Mouse (Mus musculus) stomach, embryonic 14.5 days (tissue): ENCODE measurements around the gene Meltf. TPM values are rescaled to one million over a fixed set of nuclear protein-coding genes. Genes with fewer than 3 reads are reported as not detected.
A peak's percentile ranks its signal among the peaks of the same experiment; 100 is the strongest.

Experiments used
- ATAC-seq: fragments of 200-750 bp; cut with Nextera tagmentation; 2 replicates; pipeline ENCODE4 v1.8.0; 2017; ENCODE audit warnings: low read depth, moderate TSS enrichment; ENCODE audit not compliant: insufficient number of reproducible peaks, insufficient read depth, low FRiP score
- H3K27ac ChIP-seq: fragments of 300-500 bp; sonication (generic); 2 replicates; pipeline ENCODE4 v1.5.1; 2014; ENCODE audit warnings: mild to moderate bottlenecking, low read length, moderate library complexity, mixed read lengths
- H3K27me3 ChIP-seq: fragments of 300-500 bp; sonication (generic); 2 replicates; pipeline ENCODE4 v1.6.1; 2014; ENCODE audit warnings: low read length, control low read depth, mixed read lengths; ENCODE audit not compliant: control insufficient read depth, insufficient read depth
- H3K36me3 ChIP-seq: fragments of 300-500 bp; sonication (generic); 2 replicates; pipeline ENCODE4 v1.6.1; 2014; ENCODE audit warnings: mild to moderate bottlenecking, control low read depth, low read length, moderate library complexity, mixed read lengths; ENCODE audit not compliant: control insufficient read depth, insufficient read depth
- H3K4me1 ChIP-seq: fragments of 300-500 bp; sonication (generic); 2 replicates; pipeline ENCODE4 v1.6.1; 2014; ENCODE audit warnings: low read length, control low read depth, mixed read lengths; ENCODE audit not compliant: control insufficient read depth, insufficient read depth
- H3K4me2 ChIP-seq: fragments of 300-500 bp; sonication (generic); replicated peaks from 2 replicates; pipeline ENCODE4 v1.6.1; 2014; ENCODE audit warnings: low read depth, low read length, control low read depth
- H3K4me3 ChIP-seq: fragments of 300-500 bp; sonication (generic); 2 replicates; pipeline ENCODE4 v1.5.1; 2014; ENCODE audit warnings: low read depth, low read length, control low read depth
- H3K9ac ChIP-seq: fragments of 300-500 bp; sonication (generic); replicated peaks from 2 replicates; pipeline ENCODE4 v1.6.1; 2014; ENCODE audit warnings: low read depth, mild to moderate bottlenecking, control low read depth, low read length, moderate library complexity, mixed read lengths
- H3K9me3 ChIP-seq: fragments of 300-500 bp; sonication (generic); 2 replicates; pipeline ENCODE4 v1.6.1; 2016; ENCODE audit warnings: low read depth, low read length, control low read depth; ENCODE audit not compliant: control insufficient read depth
- WGBS: fragments of 180-500 bp; shearing (Covaris S2); extraction: QIAGEN DNeasy Blood & Tissue Kit; methylation state at CpG from one replicate; pipeline ENCODE4 v1.1.7; 2014; 5-methylcytosine and 5-hydroxymethylcytosine counted together
- polyA plus RNA-seq: library from polyadenylated mRNA; unstranded; fragments of >200 nt; fragmentation: Nextera tagmentation; extraction: Ambion mirVana; gene quantifications from 2 replicates; pipeline ENCODE4 v1.2.1, GENCODE M21; 2014

The Meltf gene
- polyA plus RNA-seq, 1 experiment from 2014 or later = 0.06 TPM

- Histone ChIP-seq H3K4me2 (peak overlapping the region; percentile 43), H3K27ac (no peak overlapping the region), H3K9me3 (no peaks in the 10 kb centered on the region), H3K27me3 (peaks cover 17% of the 10 kb centered on the region), H3K36me3 (no peaks in the 10 kb centered on the region), H3K4me3 (peak overlapping the region; percentile 17; the same call in 1 of the 2 replicates), H3K4me1 (peaks cover 11% of the 10 kb centered on the region), H3K9ac (no peak overlapping the region)
- ATAC-seq = no peak
- WGBS = 25% methylated on average over 13 of the region's 13 CpGs
Observed at GRCm38 (mm10) chr16:31934550-31935010, 56.0 kb downstream of the Meltf start.

- Histone ChIP-seq H3K9me3 (no peaks in the 10 kb centered on the region), H3K36me3 (no peaks in the 10 kb centered on the region), H3K4me3 (peak overlapping the region; percentile 17; the same call in 1 of the 2 replicates), H3K27me3 (peaks cover 17% of the 10 kb centered on the region), H3K4me2 (peak overlapping the region; percentile 43), H3K9ac (no peak overlapping the region), H3K4me1 (peaks cover 11% of the 10 kb centered on the region), H3K27ac (no peak overlapping the region)
- WGBS = 6% methylated on average over 36 of the region's 36 CpGs
- no peak for ATAC-seq
Observed at GRCm38 (mm10) chr16:31935091-31935979, 56.7 kb downstream of the Meltf start.

- ATAC-seq = no peak
- Histone ChIP-seq H3K4me3 (no peak overlapping the region), H3K27me3 (peaks cover 17% of the 10 kb centered on the region), H3K4me2 (no peak overlapping the region), H3K4me1 (peaks cover 11% of the 10 kb centered on the region), H3K36me3 (no peaks in the 10 kb centered on the region), H3K9me3 (no peaks in the 10 kb centered on the region), H3K9ac (no peak overlapping the region), H3K27ac (no peak overlapping the region)
- 86% methylated on average over 4 of the region's 4 CpGs for WGBS
Observed at GRCm38 (mm10) chr16:31936568-31936967, 58.0 kb downstream of the Meltf start.

- no peak overlapping the region for H3K27ac ChIP-seq
- 73% methylated on average over 6 of the region's 6 CpGs for WGBS
- ATAC-seq = no peak
Observed at GRCm38 (mm10) chr16:31938856-31939255, 60.2 kb downstream of the Meltf start.

GRCm38 (mm10) chr16:31940586-31940985 is 62.0 kb downstream of the Meltf start:
- no peak overlapping the region for H3K9ac ChIP-seq
- H3K27me3 ChIP-seq = peaks cover 2% of the 10 kb centered on the region; the same call in 1 of the 2 replicates
- H3K36me3 ChIP-seq = peaks cover under 1% of the 10 kb centered on the region; the same call in 1 of the 2 replicates
- H3K4me3 ChIP-seq = no peak overlapping the region
- H3K27ac ChIP-seq = no peak overlapping the region
- ATAC-seq = no peak
- no peaks in the 10 kb centered on the region for H3K4me1 ChIP-seq
- no peak overlapping the region for H3K4me2 ChIP-seq
- WGBS = 55% methylated on average over 2 of the region's 2 CpGs
- H3K9me3 ChIP-seq = no peaks in the 10 kb centered on the region

More at GRCm38 (mm10) chr16:31938856-31939255, 60.2 kb downstream of the Meltf start:
- Histone ChIP-seq H3K9ac (no peak overlapping the region), H3K27me3 (peaks cover 14% of the 10 kb centered on the region), H3K9me3 (no peaks in the 10 kb centered on the region), H3K4me3 (no peak overlapping the region), H3K4me1 (peaks cover 3% of the 10 kb centered on the region; the same call in 1 of the 2 replicates), H3K4me2 (no peak overlapping the region), H3K36me3 (no peaks in the 10 kb centered on the region)

- H3K4me2 ChIP-seq = no peak overlapping the region
- no peaks in the 10 kb centered on the region for H3K9me3 ChIP-seq
- 4% methylated on average over 10 of the region's 10 CpGs for WGBS
- no peak overlapping the region for H3K4me3 ChIP-seq
- peak; percentile 19; the same call in 1 of the 2 replicates for ATAC-seq
- H3K27me3 ChIP-seq = no peaks in the 10 kb centered on the region
- H3K36me3 ChIP-seq = peaks cover 4% of the 10 kb centered on the region
- H3K4me1 ChIP-seq = peaks cover 12% of the 10 kb centered on the region
- H3K27ac ChIP-seq = no peak overlapping the region
- no peak overlapping the region for H3K9ac ChIP-seq
Observed at GRCm38 (mm10) chr16:31943980-31944379, 65.4 kb downstream of the Meltf start.

GRCm38 (mm10) chr16:31944698-31945255 is 66.2 kb downstream of the Meltf start:
- Histone ChIP-seq H3K36me3 (peaks cover 4% of the 10 kb centered on the region), H3K4me1 (peaks cover 19% of the 10 kb centered on the region), H3K4me2 (no peak overlapping the region), H3K27ac (no peak overlapping the region), H3K9ac (no peak overlapping the region), H3K4me3 (no peak overlapping the region), H3K9me3 (no peaks in the 10 kb centered on the region), H3K27me3 (no peaks in the 10 kb centered on the region)
- WGBS = 85% methylated on average over 12 of the region's 12 CpGs
- no peak for ATAC-seq

GRCm38 (mm10) chr16:31945372-31945771 is 66.8 kb downstream of the Meltf start:
- Histone ChIP-seq H3K4me1 (peaks cover 19% of the 10 kb centered on the region), H3K4me3 (no peak overlapping the region), H3K27ac (no peak overlapping the region), H3K9me3 (no peaks in the 10 kb centered on the region), H3K27me3 (no peaks in the 10 kb centered on the region), H3K36me3 (peaks cover 4% of the 10 kb centered on the region), H3K4me2 (no peak overlapping the region), H3K9ac (no peak overlapping the region)
- WGBS = 84% methylated on average over 6 of the region's 6 CpGs
- ATAC-seq = no peak
